Mouse (Mus musculus): Measurements from ENCODE around the gene Xpo4.

- TF ChIP-seq HCFC1 (IDR thresholded peaks at IDR 0.05; ENCODE audit: borderline replicate concordance, insufficient read depth, low read length) (no peak), ZNF384 (IDR thresholded peaks at IDR 0.05; ENCODE audit: low read depth, low read length) (no peak), ZC3H11A (IDR thresholded peaks at IDR 0.05; ENCODE audit: borderline replicate concordance, low read depth, low read length) (no peak)
Measured at GRCm38 (mm10) chr14:57690681-57691080, 25.5 kb upstream of the Xpo4 start.

Data from ES-E14 (cell line).